Mouse (Mus musculus): ENCODE data around the gene Ppt2. TPM values are rescaled to one million over a fixed set of nuclear protein-coding genes. Genes with fewer than 3 reads are reported as not detected.
A peak's percentile ranks its signal among the peaks of the same experiment; 100 is the strongest.

Gene Ppt2
- 47.3 and 53.7 TPM in 2 replicates for polyA plus RNA-seq (2015; fragmentation: Nextera tagmentation; extraction: Ambion mirVana)

GRCm38 (mm10) chr17:34627943-34628643 is at the start of gene Ppt2:
Gene Ppt2 (minus strand): TSS chr17:34628510.
- Histone ChIP-seq H3K9me3 (ENCODE audit: low read length) (no peaks in the 10 kb centered on the region), H3K4me2 (replicated peaks; ENCODE audit: low read depth, low read length) (peak within 1 kb of the TSS; percentile 87), H3K4me1 (ENCODE audit: insufficient read depth, low read length) (peaks cover 54% of the 10 kb centered on the region), H3K27me3 (ENCODE audit: insufficient read depth, low read length) (peaks cover 26% of the 10 kb centered on the region), H3K27ac (ENCODE audit: low read length) (peak within 1 kb of the TSS; percentile 98), H3K4me3 (ENCODE audit: low read length) (peak within 1 kb of the TSS; percentile 84), H3K36me3 (ENCODE audit: insufficient read depth, low read length) (0 out of 2 replicates have a peak, but pooled peaks cover 15% of the 10 kb centered on the region), H3K9ac (replicated peaks; ENCODE audit: low read length) (peak within 1 kb of the TSS; percentile 87)
- ATAC-seq (ENCODE audit: low FRiP score, low TSS enrichment) = peak; percentile 8
- 3% methylated on average over 29 of the region's 29 CpGs for WGBS

- Histone ChIP-seq H3K4me2 (replicated peaks; ENCODE audit: low read depth, low read length) (no peak overlapping the region), H3K9ac (replicated peaks; ENCODE audit: low read length) (no peak overlapping the region), H3K4me3 (ENCODE audit: low read length) (no peak overlapping the region), H3K27ac (ENCODE audit: low read length) (no peak overlapping the region), H3K36me3 (ENCODE audit: insufficient read depth, low read length) (no peaks in the 10 kb centered on the region), H3K4me1 (ENCODE audit: insufficient read depth, low read length) (peaks cover 8% of the 10 kb centered on the region), H3K27me3 (ENCODE audit: insufficient read depth, low read length) (peaks cover 46% of the 10 kb centered on the region), H3K9me3 (ENCODE audit: low read length) (no peaks in the 10 kb centered on the region)
- WGBS = 77% methylated on average over 12 of the region's 12 CpGs
- ATAC-seq (ENCODE audit: low FRiP score, low TSS enrichment) = no peak
Measured at GRCm38 (mm10) chr17:34676671-34677070, 48.4 kb upstream of the Ppt2 start.

GRCm38 (mm10) chr17:34676093-34676460 is 47.8 kb upstream of the Ppt2 start:
- no peak overlapping the region for H3K27ac ChIP-seq (ENCODE audit: low read length)
- no peak overlapping the region for H3K9ac ChIP-seq (replicated peaks; ENCODE audit: low read length)
- no peaks in the 10 kb centered on the region for H3K36me3 ChIP-seq (ENCODE audit: insufficient read depth, low read length)
- H3K4me3 ChIP-seq (ENCODE audit: low read length) = no peak overlapping the region
- no peak overlapping the region for H3K4me2 ChIP-seq (replicated peaks; ENCODE audit: low read depth, low read length)
- H3K27me3 ChIP-seq (ENCODE audit: insufficient read depth, low read length) = peaks cover 52% of the 10 kb centered on the region
- no peaks in the 10 kb centered on the region for H3K9me3 ChIP-seq (ENCODE audit: low read length)
- ATAC-seq (ENCODE audit: low FRiP score, low TSS enrichment) = no peak
- WGBS = 79% methylated on average over 6 of the region's 6 CpGs
- peaks cover 13% of the 10 kb centered on the region for H3K4me1 ChIP-seq (ENCODE audit: insufficient read depth, low read length)

GRCm38 (mm10) chr17:34675205-34676092 is 47.1 kb upstream of the Ppt2 start:
- Histone ChIP-seq H3K9me3 (ENCODE audit: low read length) (no peaks in the 10 kb centered on the region), H3K4me3 (ENCODE audit: low read length) (no peak overlapping the region), H3K36me3 (ENCODE audit: insufficient read depth, low read length) (no peaks in the 10 kb centered on the region), H3K9ac (replicated peaks; ENCODE audit: low read length) (no peak overlapping the region), H3K27me3 (ENCODE audit: insufficient read depth, low read length) (peaks cover 58% of the 10 kb centered on the region), H3K4me2 (replicated peaks; ENCODE audit: low read depth, low read length) (no peak overlapping the region), H3K4me1 (ENCODE audit: insufficient read depth, low read length) (peaks cover 13% of the 10 kb centered on the region), H3K27ac (ENCODE audit: low read length) (no peak overlapping the region)
- no peak for ATAC-seq (ENCODE audit: low FRiP score, low TSS enrichment)
- whole genome bisulfite sequencing = 60% methylated on average over 13 of the region's 13 CpGs

GRCm38 (mm10) chr17:34674524-34675204 is 46.4 kb upstream of the Ppt2 start:
- Histone ChIP-seq H3K27me3 (ENCODE audit: insufficient read depth, low read length) (peaks cover 62% of the 10 kb centered on the region), H3K4me3 (ENCODE audit: low read length) (no peak overlapping the region), H3K9ac (replicated peaks; ENCODE audit: low read length) (no peak overlapping the region), H3K27ac (ENCODE audit: low read length) (no peak overlapping the region), H3K4me1 (ENCODE audit: insufficient read depth, low read length) (peaks cover 13% of the 10 kb centered on the region), H3K9me3 (ENCODE audit: low read length) (no peaks in the 10 kb centered on the region), H3K4me2 (replicated peaks; ENCODE audit: low read depth, low read length) (no peak overlapping the region), H3K36me3 (ENCODE audit: insufficient read depth, low read length) (no peaks in the 10 kb centered on the region)
- WGBS = 53% methylated on average over 11 of the region's 11 CpGs
- ATAC-seq (ENCODE audit: low FRiP score, low TSS enrichment) = no peak

- no peak overlapping the region for H3K4me3 ChIP-seq (ENCODE audit: low read length)
- H3K27me3 ChIP-seq (ENCODE audit: insufficient read depth, low read length) = peaks cover 61% of the 10 kb centered on the region
- H3K27ac ChIP-seq (ENCODE audit: low read length) = no peak overlapping the region
- H3K36me3 ChIP-seq (ENCODE audit: insufficient read depth, low read length) = no peaks in the 10 kb centered on the region
- H3K9me3 ChIP-seq (ENCODE audit: low read length) = no peaks in the 10 kb centered on the region
- H3K4me1 ChIP-seq (ENCODE audit: insufficient read depth, low read length) = peaks cover 13% of the 10 kb centered on the region
- no peak overlapping the region for H3K9ac ChIP-seq (replicated peaks; ENCODE audit: low read length)
- WGBS = 89% methylated on average over 7 of the region's 7 CpGs
- H3K4me2 ChIP-seq (replicated peaks; ENCODE audit: low read depth, low read length) = no peak overlapping the region
- no peak for ATAC-seq (ENCODE audit: low FRiP score, low TSS enrichment)
Measured at GRCm38 (mm10) chr17:34673139-34673538, 44.8 kb upstream of the Ppt2 start.

- ATAC-seq (ENCODE audit: low FRiP score, low TSS enrichment) = peak; percentile 17; the same call in 1 of the 2 replicates
- Histone ChIP-seq H3K4me3 (ENCODE audit: low read length) (peak overlapping the region; percentile 38), H3K9me3 (ENCODE audit: low read length) (no peaks in the 10 kb centered on the region), H3K27ac (ENCODE audit: low read length) (no peak overlapping the region), H3K4me1 (ENCODE audit: insufficient read depth, low read length) (peaks cover 13% of the 10 kb centered on the region), H3K4me2 (replicated peaks; ENCODE audit: low read depth, low read length) (peak overlapping the region; percentile 66), H3K27me3 (ENCODE audit: insufficient read depth, low read length) (peaks cover 61% of the 10 kb centered on the region), H3K9ac (replicated peaks; ENCODE audit: low read length) (peak overlapping the region; percentile 3), H3K36me3 (ENCODE audit: insufficient read depth, low read length) (no peaks in the 10 kb centered on the region)
- 30% methylated on average over 49 of the region's 49 CpGs for WGBS
Measured at GRCm38 (mm10) chr17:34672246-34672792, 44.0 kb upstream of the Ppt2 start.

- Histone ChIP-seq H3K27ac (ENCODE audit: low read length) (no peak overlapping the region), H3K9ac (replicated peaks; ENCODE audit: low read length) (peak overlapping the region; percentile 17), H3K4me1 (ENCODE audit: insufficient read depth, low read length) (peaks cover 13% of the 10 kb centered on the region), H3K4me2 (replicated peaks; ENCODE audit: low read depth, low read length) (peak overlapping the region; percentile 66), H3K27me3 (ENCODE audit: insufficient read depth, low read length) (peaks cover 59% of the 10 kb centered on the region), H3K36me3 (ENCODE audit: insufficient read depth, low read length) (no peaks in the 10 kb centered on the region), H3K9me3 (ENCODE audit: low read length) (no peaks in the 10 kb centered on the region), H3K4me3 (ENCODE audit: low read length) (peak overlapping the region; percentile 38)
- ATAC-seq (ENCODE audit: low FRiP score, low TSS enrichment) = peak; percentile 44
- 10% methylated on average over 85 of the region's 93 CpGs for WGBS
Measured at GRCm38 (mm10) chr17:34671151-34672066, 43.1 kb upstream of the Ppt2 start.
